Mouse (Mus musculus) heart, embryonic 14.5 days (tissue): ENCODE data around the gene Tmem121. TPM values are rescaled to one million over a fixed set of nuclear protein-coding genes. Genes with fewer than 3 reads are reported as not detected.

ENCODE experiments used
- ATAC-seq: fragments of 200-750 bp; cut with Nextera tagmentation; 2 replicates; pipeline ENCODE4 v1.8.0; 2017; ENCODE audit warnings: low read depth, moderate TSS enrichment; ENCODE audit not compliant: insufficient number of reproducible peaks, insufficient read depth, low FRiP score
- H3K27ac ChIP-seq, 2 experiments: fragments of 200-500 bp in 1 of 2; fragments of 300-500 bp in 1 of 2; sonication (generic) in 1 of 2; replicated peaks in 1 of 2; 2 replicates each; pipeline ENCODE4 v1.5.1; 2012 to 2014; ENCODE audit warnings: low read depth in 2 of 2, low read length in 2 of 2, control low read depth in 1 of 2, mild to moderate bottlenecking in 1 of 2, mixed read lengths in 1 of 2; ENCODE audit not compliant: control insufficient read depth in 1 of 2, insufficient read depth in 1 of 2
- H3K27me3 ChIP-seq: fragments of 300-500 bp; sonication (generic); 2 replicates; pipeline ENCODE4 v1.6.1; 2014; ENCODE audit warnings: mild to moderate bottlenecking, low read length, control low read depth; ENCODE audit not compliant: control insufficient read depth, insufficient read depth
- H3K36me3 ChIP-seq: fragments of 300-500 bp; sonication (generic); 2 replicates; pipeline ENCODE4 v1.6.1; 2014; ENCODE audit warnings: mild to moderate bottlenecking, control low read depth, low read length, mixed read lengths; ENCODE audit not compliant: control insufficient read depth, insufficient read depth
- H3K4me1 ChIP-seq, 2 experiments: fragments of 200-500 bp in 1 of 2; fragments of 300-500 bp in 1 of 2; sonication (generic) in 1 of 2; 2 replicates each; pipeline ENCODE4 v1.6.1; 2012 to 2014; ENCODE audit warnings: low read length in 2 of 2, control low read depth in 1 of 2, mixed read lengths in 1 of 2; ENCODE audit not compliant: control insufficient read depth in 2 of 2, insufficient read depth in 2 of 2
- H3K4me2 ChIP-seq: fragments of 300-500 bp; sonication (generic); 2 replicates; pipeline ENCODE4 v1.6.1; 2014; ENCODE audit warnings: mild to moderate bottlenecking, low read length
- H3K4me3 ChIP-seq, 2 experiments: fragments of 200-500 bp in 1 of 2; fragments of 300-500 bp in 1 of 2; sonication (generic) in 1 of 2; 2 replicates each; pipeline ENCODE4 v1.5.1; 2012 to 2014; ENCODE audit warnings: low read length in 2 of 2, mild to moderate bottlenecking in 2 of 2, control low read depth in 1 of 2, low read depth in 1 of 2, moderate library complexity in 1 of 2; ENCODE audit not compliant: control insufficient read depth in 1 of 2, insufficient read depth in 1 of 2
- H3K9ac ChIP-seq: fragments of 300-500 bp; sonication (generic); 2 replicates; pipeline ENCODE4 v1.6.1; 2014; ENCODE audit warnings: mild to moderate bottlenecking, low read length
- H3K9me3 ChIP-seq: fragments of 300-500 bp; sonication (generic); 2 replicates; pipeline ENCODE4 v1.6.1; 2016; ENCODE audit warnings: low read length, control low read depth; ENCODE audit not compliant: control insufficient read depth
- WGBS: fragments of 180-500 bp; shearing (Covaris S2); extraction: QIAGEN DNeasy Blood & Tissue Kit; methylation state at CpG from one replicate; pipeline ENCODE4 v1.1.7; 2014; 5-methylcytosine and 5-hydroxymethylcytosine counted together
- polyA plus RNA-seq: library from polyadenylated mRNA; unstranded; fragments of >200 nt; fragmentation: Nextera tagmentation; extraction: Ambion mirVana; gene quantifications from 2 replicates; pipeline ENCODE4 v1.2.1, GENCODE M21; 2014

Gene Tmem121
- 1.1 and 1.2 TPM in 2 replicates for polyA plus RNA-seq

GRCm38 (mm10) chr12:113185442-113186291 is at the start of gene Tmem121:
Tmem121 (plus strand) TSS chr12:113185930.
- no peaks in the 10 kb centered on the region for H3K36me3 ChIP-seq
- ATAC-seq = no peak
- WGBS = 2% methylated on average over 63 of the region's 63 CpGs
- H3K4me1 ChIP-seq = peaks cover 4 to 24% of the 10 kb centered on the region in 2 experiments; a peak in 3 of 4 replicates
- H3K4me3 ChIP-seq = peak within 1 kb of the TSS; percentile 56 to 59
- peaks cover 48% of the 10 kb centered on the region for H3K27me3 ChIP-seq
- peak within 1 kb of the TSS; percentile 64 for H3K9ac ChIP-seq
- no peaks in the 10 kb centered on the region for H3K9me3 ChIP-seq
- H3K4me2 ChIP-seq = peak within 1 kb of the TSS; percentile 88
- no peak within 1 kb of the TSS for H3K27ac ChIP-seq

GRCm38 (mm10) chr12:113136492-113137020 is 49.2 kb upstream of the Tmem121 start:
- Histone ChIP-seq H3K4me2 (0 out of 2 replicates have a peak overlapping the region, but pooled peaks have one; percentile 2), H3K9ac (peak overlapping the region; percentile 71; the same call in 1 of the 2 replicates)

GRCm38 (mm10) chr12:113137260-113138213 is 48.2 kb upstream of the Tmem121 start:
- Histone ChIP-seq H3K36me3 (peaks cover 63% of the 10 kb centered on the region), H3K4me2 (peak overlapping the region; percentile 96), H3K9me3 (no peaks in the 10 kb centered on the region), H3K27ac (peak overlapping the region; percentile 91 to 99), H3K4me3 (no peak overlapping the region), H3K27me3 (no peaks in the 10 kb centered on the region), H3K9ac (peak overlapping the region; percentile 99), H3K4me1 (peaks cover 67 to 70% of the 10 kb centered on the region in 2 experiments)
- peak; percentile 17 for ATAC-seq
- WGBS = 33% methylated on average over 18 of the region's 18 CpGs

More at GRCm38 (mm10) chr12:113136492-113137020, 49.2 kb upstream of the Tmem121 start:
- Histone ChIP-seq H3K4me1 (peaks cover 73 to 79% of the 10 kb centered on the region in 2 experiments), H3K4me3 (no peak overlapping the region), H3K27me3 (no peaks in the 10 kb centered on the region), H3K9me3 (no peaks in the 10 kb centered on the region), H3K27ac (peak overlapping the region; percentile 91 to 99; a peak in 3 of 4 replicates), H3K36me3 (peaks cover 66% of the 10 kb centered on the region)
- no peak for ATAC-seq
- WGBS = 55% methylated on average over 17 of the region's 17 CpGs

GRCm38 (mm10) chr12:113138291-113138690 is 47.4 kb upstream of the Tmem121 start:
- Histone ChIP-seq H3K4me1 (peaks cover 66 to 71% of the 10 kb centered on the region in 2 experiments), H3K36me3 (peaks cover 66% of the 10 kb centered on the region), H3K9ac (peak overlapping the region; percentile 99), H3K4me3 (no peak overlapping the region), H3K9me3 (no peaks in the 10 kb centered on the region), H3K27ac (peak overlapping the region; percentile 86 to 99), H3K27me3 (no peaks in the 10 kb centered on the region), H3K4me2 (peak overlapping the region; percentile 96)
- ATAC-seq = no peak
- WGBS = 33% methylated on average over 6 of the region's 6 CpGs

GRCm38 (mm10) chr12:113138901-113139864 is 46.5 kb upstream of the Tmem121 start:
- peak overlapping the region; percentile 96 for H3K4me2 ChIP-seq
- no peaks in the 10 kb centered on the region for H3K27me3 ChIP-seq
- H3K9me3 ChIP-seq = no peaks in the 10 kb centered on the region
- peak overlapping the region; percentile 75 to 91 for H3K4me3 ChIP-seq
- WGBS = 29% methylated on average over 11 of the region's 11 CpGs
- peaks cover 66% of the 10 kb centered on the region for H3K36me3 ChIP-seq
- H3K27ac ChIP-seq = peak overlapping the region; percentile 86 to 99
- peak overlapping the region; percentile 99 for H3K9ac ChIP-seq
- ATAC-seq = no peak
- H3K4me1 ChIP-seq = peaks cover 66 to 71% of the 10 kb centered on the region in 2 experiments

GRCm38 (mm10) chr12:113139908-113140615 is 45.7 kb upstream of the Tmem121 start, which contains the start of gene Crip2:
Crip2 (plus strand) TSS chr12:113140236.
- under 1% methylated on average over 65 of the region's 68 CpGs for WGBS
- Histone ChIP-seq H3K4me2 (peak within 1 kb of the TSS; percentile 96), H3K4me1 (peaks cover 59 to 71% of the 10 kb centered on the region in 2 experiments), H3K4me3 (peak within 1 kb of the TSS; percentile 75 to 91), H3K36me3 (peaks cover 66% of the 10 kb centered on the region), H3K27ac (peak within 1 kb of the TSS; percentile 97 to 99), H3K9me3 (no peaks in the 10 kb centered on the region), H3K9ac (peak within 1 kb of the TSS; percentile 99), H3K27me3 (no peaks in the 10 kb centered on the region)
- peak; percentile 80 for ATAC-seq
